Mouse (Mus musculus): Measurements from ENCODE around the gene Med28.

DNA sequence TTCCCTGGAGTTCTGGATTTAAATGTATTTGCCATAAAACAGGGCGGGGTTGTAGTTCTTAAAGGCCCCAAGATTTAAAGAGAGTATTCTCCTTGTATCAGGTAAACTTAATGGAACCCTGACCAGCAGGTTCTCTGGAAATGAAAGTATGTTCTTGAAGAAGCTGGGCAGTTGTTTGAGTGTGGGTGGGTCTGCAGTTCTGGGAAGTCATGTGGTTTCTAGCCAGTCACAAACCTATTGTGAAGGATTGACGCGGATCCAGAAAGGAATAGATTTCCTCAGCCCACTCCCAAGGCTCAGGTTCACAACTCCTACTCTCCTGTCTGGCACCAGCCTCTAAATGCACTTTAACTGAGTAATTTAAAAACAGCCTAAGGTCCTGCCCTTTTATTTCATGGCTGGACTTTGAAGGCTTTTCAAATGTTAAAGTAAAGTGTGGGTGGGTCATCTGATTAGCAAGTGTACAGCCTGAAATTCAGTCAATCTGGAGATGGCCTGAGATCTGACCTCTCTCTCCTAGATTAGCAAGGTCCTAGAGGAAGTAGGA, 24.5 kb upstream of the Med28 start:
- TF ChIP-seq CTCF (IDR thresholded peaks at IDR 0.05; ENCODE audit: insufficient read depth, low read length) = no peak
- TF ChIP-seq POLR2A (IDR thresholded peaks at IDR 0.05; ENCODE audit: borderline replicate concordance, extremely low read depth, low read depth, low read length) = no peak

Data from lung, adult 2 months (tissue).